ENCODE assay signal across 15 mouse cellular contexts in the genomic region with DNA sequence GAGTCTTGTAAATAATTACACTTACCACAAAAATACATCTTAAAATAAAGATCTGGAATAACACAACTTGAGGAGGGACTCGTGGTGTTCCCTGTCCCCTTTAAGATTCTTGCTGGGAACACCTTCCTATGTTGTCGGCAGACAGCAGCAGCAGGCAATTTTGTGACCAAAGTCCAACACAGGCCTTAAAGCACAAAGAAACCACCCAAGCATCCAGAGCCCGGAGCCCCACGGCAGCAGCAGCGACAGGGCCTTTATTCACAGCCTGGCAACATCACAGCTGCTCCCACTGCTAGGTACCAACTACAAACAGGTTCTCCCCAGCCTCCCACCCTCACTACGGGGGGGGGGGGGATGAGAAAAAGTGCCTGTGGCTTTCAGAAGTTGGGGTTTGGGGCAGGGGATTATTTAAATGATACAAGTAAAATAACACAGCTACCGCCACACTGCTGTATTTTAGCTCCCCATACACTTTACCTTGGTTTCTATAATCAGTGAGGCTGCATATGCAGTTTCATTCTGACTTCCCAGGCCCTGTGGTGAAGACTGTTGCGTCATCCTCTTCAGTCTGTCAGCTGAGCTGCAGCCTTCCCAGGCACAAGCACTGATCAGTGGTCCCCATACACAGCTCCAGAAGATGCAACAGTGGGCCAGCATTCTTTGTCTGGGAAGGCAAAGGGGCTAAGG. TPM values are rescaled to one million over a fixed set of nuclear protein-coding genes. Genes with fewer than 3 reads are reported as not detected.
DNase-seq lines count a peak whose midpoint lies in the region; ATAC-seq lines count a peak whose summit lies in the region.
"Had no signal": no experiment of that assay in that cellular context is flagged by ENCODE, and none has a peak within 500 bp of the region (broad histone marks: within the 10 kb centered on the region; RNA-seq: fewer than 3 reads in every experiment).

No protein-coding gene starts in this region.

- ATAC-seq in heart, embryonic 15.5 days (replicated peaks; ENCODE audit: insufficient number of reproducible peaks, insufficient read depth, low FRiP score, low read depth), result no peak

- H3K9ac ChIP-seq in heart, embryonic 15.5 days, result no peak overlapping the region

- H3K27me3 ChIP-seq in heart, embryonic 15.5 days, result 0 out of 2 replicates have a peak, but pooled peaks cover 2% of the 10 kb centered on the region

- intact Hi-C loops in gastrocnemius, postnatal 36 days (cut with DNase I), result no loop called here

- no peaks in the 10 kb centered on the region for H3K36me3 ChIP-seq in heart, embryonic 15.5 days
- H3K36me3 ChIP-seq: G1E had no signal

- H3K9me3 ChIP-seq in heart, embryonic 15.5 days (replicated peaks), result no peaks in the 10 kb centered on the region

- DNase-seq in heart, adult 8-10 months (ENCODE audit: low spot score), result no peak
- DNase-seq in A20 (ENCODE audit: low read depth, low spot score), result peak; percentile 75
- DNase-seq in embryo, embryonic 11 days, result peak; percentile 29
- DNase-seq in kidney, postnatal 4 days, result peak; percentile 26 to 40
- no peak for DNase-seq in gastrocnemius, postnatal 4 days (ENCODE audit: low spot score in 2 of 2)
- DNase-seq in gastrocnemius, postnatal 36 days, result no peak
- no peak for DNase-seq in testis, postnatal 14 days (ENCODE audit: low spot score)
- DNase-seq: gastrocnemius, postnatal 10 days; liver; lung, postnatal 14 days; spleen, adult 18-20 months; thymus, postnatal 4 days had no signal

- peak overlapping the region; percentile 38; the same call in 1 of the 2 replicates for H3K27ac ChIP-seq in heart, embryonic 15.5 days

- no peak overlapping the region for H3K4me2 ChIP-seq in heart, embryonic 15.5 days

- no peak overlapping the region for H3K4me3 ChIP-seq in heart, embryonic 15.5 days

- H3K4me1 ChIP-seq in heart, embryonic 15.5 days (replicated peaks), result peaks cover 25% of the 10 kb centered on the region

- WGBS in heart, embryonic 15.5 days, result 62% methylated on average over 8 of the region's 8 CpGs

RNA-seq across cellular contexts. Expression of gene Mrpl36, which starts 22.8 kb away (rescaled TPM):
- 117 and 140 TPM in 2 replicates for polyA plus RNA-seq in heart, embryonic 15.5 days (2015; fragmentation: Nextera tagmentation; extraction: Ambion mirVana)
- 10 to 100 TPM; 55.1 to 69.7 (median 59.7) TPM for total RNA-seq in heart, adult 8-10 months (2022)
- 10 to 100 TPM; 31.9 to 34.4 TPM for total RNA-seq in gastrocnemius, postnatal 4 days (2021)
- total RNA-seq in gastrocnemius, postnatal 36 days (2021), result 10 to 100 TPM; 39.2 to 42.5 TPM

RNA-seq across cellular contexts. Expression of gene Ndufs6, which starts 22.8 kb away (rescaled TPM):
- polyA plus RNA-seq in heart, embryonic 15.5 days (2015; fragmentation: Nextera tagmentation; extraction: Ambion mirVana), result 637 and 761 TPM in 2 replicates
- 1,000 to 10,000 TPM; 1,175 to 1,391 (median 1,278) TPM for total RNA-seq in heart, adult 8-10 months (2022)
- 100 to 1,000 TPM; 246 TPM for total RNA-seq in gastrocnemius, postnatal 4 days (2021)
- total RNA-seq in gastrocnemius, postnatal 36 days (2021), result 100 to 1,000 TPM; 402 to 419 TPM

RNA-seq across cellular contexts. Expression of gene Irx4, which starts 45.3 kb away (rescaled TPM):
- 40.3 and 44.3 TPM in 2 replicates for polyA plus RNA-seq in heart, embryonic 15.5 days (2015; fragmentation: Nextera tagmentation; extraction: Ambion mirVana)
- total RNA-seq in heart, adult 8-10 months (2022), result 10 to 100 TPM; 27.8 to 34.9 (median 32.4) TPM
- not detected for total RNA-seq in gastrocnemius, postnatal 4 days (2021)
- not detected for total RNA-seq in gastrocnemius, postnatal 36 days (2021)
- total RNA-seq: adrenal gland, adult 18-20 months; G1E; gastrocnemius, postnatal 10 days had no signal
- polyA plus RNA-seq: G1E had no signal

Comparison
In these comparisons a context has a peak if more than half of its experiments do, and no peak if none do; other contexts are left out.
1. DNase-seq: peak in A20 (single experiment), embryo, embryonic 11 days (single experiment) and kidney, postnatal 4 days (2 of 2); none in heart, adult 8-10 months (single experiment), gastrocnemius, postnatal 4 days (0 of 2), gastrocnemius, postnatal 36 days (0 of 2) and testis, postnatal 14 days (single experiment).
2. RNA of gene Irx4, which starts 45.3 kb away (total RNA-seq): 27.8 to 34.9 TPM in heart, adult 8-10 months; not detected in gastrocnemius, postnatal 4 days and not detected in gastrocnemius, postnatal 36 days; every median in the first group is over 10 times any median in the second.